9 mouse cellular contexts compared by ENCODE assay signal in the genomic region with DNA sequence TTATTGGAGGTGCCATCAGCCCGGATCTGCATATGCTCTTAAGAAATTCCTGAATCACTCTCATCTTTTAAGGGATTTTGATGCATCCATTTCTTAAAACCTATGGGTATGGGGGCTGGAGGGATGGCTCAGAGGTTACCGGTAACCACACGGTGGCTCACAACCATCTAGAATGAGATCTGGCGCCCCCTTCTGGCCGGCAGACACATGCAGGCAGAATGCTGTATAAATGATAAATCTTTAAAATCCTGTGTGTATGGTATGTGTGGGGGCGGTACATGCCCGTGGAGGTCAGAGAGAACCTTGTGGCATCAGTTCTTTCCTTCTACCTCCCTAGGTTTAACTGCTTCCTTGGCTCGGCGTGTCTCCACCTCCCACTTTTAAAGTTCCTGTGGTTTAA. TPM values are rescaled to one million over a fixed set of nuclear protein-coding genes. Genes with fewer than 3 reads are reported as not detected.
DNase-seq lines count a peak whose midpoint lies in the region; ATAC-seq and TF ChIP-seq lines count a peak whose summit lies in the region.
"Had no signal": no experiment of that assay in that cellular context is flagged by ENCODE, and none has a peak within 500 bp of the region (broad histone marks: within the 10 kb centered on the region; RNA-seq: fewer than 3 reads in every experiment).

No protein-coding gene starts in this region.

- H3K4me1 ChIP-seq in hindbrain, postnatal 0 days (ENCODE audit: insufficient read depth, low read length): peaks cover 5% of the 10 kb centered on the region; the same call in 1 of the 2 replicates
- 0 out of 2 replicates have a peak, but pooled peaks cover 2% of the 10 kb centered on the region for H3K4me1 ChIP-seq in lung, adult 2 months (ENCODE audit: control insufficient read depth, insufficient read depth, low read length)

- H3K9ac ChIP-seq in hindbrain, postnatal 0 days (replicated peaks; ENCODE audit: low read length): no peak overlapping the region

- H3K4me3 ChIP-seq in hindbrain, postnatal 0 days (ENCODE audit: low read length): no peak overlapping the region
- H3K4me3 ChIP-seq in lung, adult 2 months (replicated peaks; ENCODE audit: extremely low read depth, low read depth, low read length): no peak overlapping the region

- no peak overlapping the region for H3K4me2 ChIP-seq in hindbrain, postnatal 0 days (ENCODE audit: low read depth, low read length)

- no peak overlapping the region for H3K27ac ChIP-seq in hindbrain, postnatal 0 days

- DNase-seq in left cerebral cortex, adult 11 months (ENCODE audit: low spot score): peak; percentile 52
- no peak for DNase-seq in left cerebral cortex, adult 8-10 months (ENCODE audit: low spot score in 2 of 2)
- DNase-seq in WW6 (ENCODE audit: low read depth, low spot score): peak; percentile 59
- peak; percentile 64 to 71 for DNase-seq in cerebellum, postnatal 4 days (ENCODE audit: low spot score in 2 of 2)
- peak; percentile 81 for DNase-seq in hindbrain, postnatal 0 days (ENCODE audit: low spot score)
- DNase-seq in lung, adult 2 months: peak; percentile 71
- peak; percentile 74 to 83 for DNase-seq in right cerebral cortex, postnatal 10 days (ENCODE audit: low spot score in 2 of 2)
- peak; percentile 35 for DNase-seq in yolk sac, embryonic 10.5 days (ENCODE audit: low spot score)

- no peak for ATAC-seq in hindbrain, postnatal 0 days

- TF ChIP-seq POLR2A in lung, adult 2 months (IDR thresholded peaks at IDR 0.05; ENCODE audit: borderline replicate concordance, extremely low read depth, low read depth, low read length): no peak

- TF ChIP-seq CTCF in hindbrain, postnatal 0 days (IDR thresholded peaks at IDR 0.05; ENCODE audit: low read depth): peak; percentile 83
- peak; percentile 71 for TF ChIP-seq CTCF in lung, adult 2 months (IDR thresholded peaks at IDR 0.05; ENCODE audit: insufficient read depth, low read length)

- 14% methylated on average over 9 of the region's 9 CpGs for WGBS in hindbrain, postnatal 0 days
- 13% methylated on average over 9 of the region's 9 CpGs for WGBS in lung, adult 2 months

- H3K27me3 ChIP-seq in hindbrain, postnatal 0 days (ENCODE audit: insufficient read depth, low read length): no peaks in the 10 kb centered on the region

- H3K36me3 ChIP-seq in hindbrain, postnatal 0 days (ENCODE audit: insufficient read depth, low read length): no peaks in the 10 kb centered on the region

- no peaks in the 10 kb centered on the region for H3K9me3 ChIP-seq in hindbrain, postnatal 0 days (ENCODE audit: low read length)

RNA-seq across cellular contexts. Expression of a gene that starts 2.4 kb away (rescaled TPM):
- total RNA-seq in left cerebral cortex, adult 8-10 months (2022): 10 to 100 TPM in 3 of 4 experiments, 1 to 10 TPM in 1; 8.6 to 12.7 (median 11.6) TPM
- total RNA-seq in hindbrain, postnatal 0 days (2014; rRNA removed): 2.6 and 3.7 TPM in 2 replicates
- polyA plus RNA-seq in hindbrain, postnatal 0 days (2015; fragmentation: Nextera tagmentation; extraction: Ambion mirVana): 7.7 and 10.4 TPM in 2 replicates
- 3.1 and 3.6 TPM in 2 replicates for polyA plus RNA-seq in lung, adult 2 months (2012; rRNA removed)
- total RNA-seq: gastrocnemius, postnatal 4 days had no signal

RNA-seq across cellular contexts. Expression of a gene that starts 17.6 kb away (rescaled TPM):
- total RNA-seq in left cerebral cortex, adult 8-10 months (2022): 1 to 10 TPM; 1.1 to 2.3 (median 2.0) TPM
- 6.4 and 10.6 TPM in 2 replicates for total RNA-seq in hindbrain, postnatal 0 days (2014; rRNA removed)
- polyA plus RNA-seq in hindbrain, postnatal 0 days (2015; fragmentation: Nextera tagmentation; extraction: Ambion mirVana): 5.0 and 6.6 TPM in 2 replicates
- 11.1 and 12.5 TPM in 2 replicates for polyA plus RNA-seq in lung, adult 2 months (2012; rRNA removed)

RNA-seq across cellular contexts. Expression of a gene that starts 33.2 kb away (rescaled TPM):
- 10 to 100 TPM; 15.6 to 22.9 (median 20.5) TPM for total RNA-seq in left cerebral cortex, adult 8-10 months (2022)
- total RNA-seq in hindbrain, postnatal 0 days (2014; rRNA removed): 22.3 and 26.7 TPM in 2 replicates
- polyA plus RNA-seq in hindbrain, postnatal 0 days (2015; fragmentation: Nextera tagmentation; extraction: Ambion mirVana): 16.2 and 16.3 TPM in 2 replicates
- polyA plus RNA-seq in lung, adult 2 months (2012; rRNA removed): 19.6 and 23.6 TPM in 2 replicates

RNA-seq across cellular contexts. Expression of a gene that starts 47.7 kb away (rescaled TPM):
- total RNA-seq in left cerebral cortex, adult 8-10 months (2022): 10 to 100 TPM; 77.3 to 95.7 (median 87.1) TPM
- total RNA-seq in hindbrain, postnatal 0 days (2014; rRNA removed): 52.9 and 68.7 TPM in 2 replicates
- 20.1 and 23.4 TPM in 2 replicates for polyA plus RNA-seq in hindbrain, postnatal 0 days (2015; fragmentation: Nextera tagmentation; extraction: Ambion mirVana)
- polyA plus RNA-seq in lung, adult 2 months (2012; rRNA removed): 28.4 and 38.9 TPM in 2 replicates

RNA-seq across cellular contexts. Expression of a gene that starts 52.6 kb away (rescaled TPM):
- 100 to 1,000 TPM; 721 to 844 (median 792) TPM for total RNA-seq in left cerebral cortex, adult 8-10 months (2022)
- total RNA-seq in hindbrain, postnatal 0 days (2014; rRNA removed): 127 TPM in 2 replicates
- 80.7 and 92.9 TPM in 2 replicates for polyA plus RNA-seq in hindbrain, postnatal 0 days (2015; fragmentation: Nextera tagmentation; extraction: Ambion mirVana)
- 110 and 166 TPM in 2 replicates for polyA plus RNA-seq in lung, adult 2 months (2012; rRNA removed)

Comparison
In these comparisons a context has a peak if more than half of its experiments do, and no peak if none do; other contexts are left out.
1. DNase-seq: peak in left cerebral cortex, adult 11 months (single experiment), WW6 (single experiment), cerebellum, postnatal 4 days (2 of 2), hindbrain, postnatal 0 days (single experiment), lung, adult 2 months (single experiment), right cerebral cortex, postnatal 10 days (2 of 2) and yolk sac, embryonic 10.5 days (single experiment); none in left cerebral cortex, adult 8-10 months (0 of 2).